Mouse (Mus musculus) kidney, postnatal 0 days (tissue): Measurements from ENCODE around the gene Spata31d1d. TPM values are rescaled to one million over a fixed set of nuclear protein-coding genes. Genes with fewer than 3 reads are reported as not detected.

Experiments used
- ATAC-seq: fragments of 200-750 bp; cut with Nextera tagmentation; replicated peaks from 2 replicates; pipeline ENCODE4 v1.8.0; 2017; ENCODE audit warnings: low read depth, moderate number of reproducible peaks, moderate TSS enrichment, moderate library complexity; ENCODE audit not compliant: low FRiP score
- DNase-seq: peaks from one replicate; pipeline ENCODE4 v3.0.0-alpha.2; 2016; ENCODE audit warnings: low spot score
- H3K27ac ChIP-seq: fragments of 300-500 bp; sonication (generic); 2 replicates; pipeline ENCODE4 v1.5.1; 2014; ENCODE audit warnings: mild to moderate bottlenecking
- H3K27me3 ChIP-seq: fragments of 300-500 bp; sonication (generic); 2 replicates; pipeline ENCODE4 v1.6.1; 2014; ENCODE audit warnings: low read length, mixed read lengths; ENCODE audit not compliant: insufficient read depth
- H3K36me3 ChIP-seq: fragments of 300-500 bp; sonication (generic); 2 replicates; pipeline ENCODE4 v1.6.1; 2014; ENCODE audit warnings: low read length, mixed read lengths; ENCODE audit not compliant: insufficient read depth
- H3K4me1 ChIP-seq: fragments of 300-500 bp; sonication (generic); replicated peaks from 2 replicates; pipeline ENCODE4 v1.6.1; 2014; ENCODE audit warnings: antibody characterized with exemption, low read length, mixed read lengths; ENCODE audit not compliant: insufficient read depth
- H3K4me2 ChIP-seq: fragments of 300-500 bp; sonication (generic); 2 replicates; pipeline ENCODE4 v1.6.1; 2014; ENCODE audit warnings: mild to moderate bottlenecking, low read length, moderate library complexity, mixed read lengths
- H3K4me3 ChIP-seq: fragments of 300-500 bp; sonication (generic); replicated peaks from 2 replicates; pipeline ENCODE4 v1.5.1; 2014; ENCODE audit warnings: low read depth, low read length
- H3K9ac ChIP-seq: fragments of 300-500 bp; sonication (generic); 2 replicates; pipeline ENCODE4 v1.6.1; 2014; ENCODE audit warnings: low read depth, low read length
- H3K9me3 ChIP-seq: fragments of 300-500 bp; sonication (generic); replicated peaks from 2 replicates; pipeline ENCODE4 v1.6.1; 2016; ENCODE audit warnings: low read length, inconsistent platforms, mixed read lengths
- CTCF ChIP-seq: IDR thresholded peaks from 2 replicates; pipeline ENCODE4 v1.5.1; 2016; ENCODE audit warnings: antibody characterized with exemption, low read depth, mild to moderate bottlenecking, moderate library complexity
- WGBS: fragments of 180-500 bp; shearing (Covaris S2); extraction: QIAGEN DNeasy Blood & Tissue Kit; methylation state at CpG from one replicate; pipeline ENCODE4 v1.1.7; 2014; 5-methylcytosine and 5-hydroxymethylcytosine counted together
- polyA plus RNA-seq: library from polyadenylated mRNA; unstranded; fragments of >200 nt; fragmentation: Nextera tagmentation; extraction: Ambion mirVana; gene quantifications from 2 replicates; pipeline ENCODE4 v1.2.1, GENCODE M21; 2015

Spata31d1d gene
- polyA plus RNA-seq, 1 experiment from 2014 or later = not detected

- Histone ChIP-seq H3K27me3 (no peaks in the 10 kb centered on the region), H3K36me3 (no peaks in the 10 kb centered on the region), H3K9me3 (no peaks in the 10 kb centered on the region), H3K4me3 (no peak overlapping the region), H3K27ac (no peak overlapping the region), H3K4me2 (no peak overlapping the region), H3K4me1 (no peaks in the 10 kb centered on the region), H3K9ac (no peak overlapping the region)
- no peak for DNase-seq
- WGBS = 74% methylated on average over 13 of the region's 13 CpGs
- no peak for TF ChIP-seq CTCF
- no peak for ATAC-seq
Observed at GRCm38 (mm10) chr13:59688338-59688770, 43.2 kb downstream of the Spata31d1d start.

- no peak overlapping the region for H3K4me3 ChIP-seq
- H3K36me3 ChIP-seq = no peaks in the 10 kb centered on the region
- no peaks in the 10 kb centered on the region for H3K9me3 ChIP-seq
- no peak for DNase-seq
- 79% methylated on average over 3 of the region's 3 CpGs for WGBS
- no peaks in the 10 kb centered on the region for H3K4me1 ChIP-seq
- no peak for ATAC-seq
- no peak overlapping the region for H3K9ac ChIP-seq
- H3K4me2 ChIP-seq = no peak overlapping the region
- TF ChIP-seq CTCF = no peak
- no peaks in the 10 kb centered on the region for H3K27me3 ChIP-seq
- H3K27ac ChIP-seq = no peak overlapping the region
Observed at GRCm38 (mm10) chr13:59685236-59685635, 46.3 kb downstream of the Spata31d1d start.

- Histone ChIP-seq H3K27me3 (no peaks in the 10 kb centered on the region), H3K4me2 (no peak overlapping the region), H3K27ac (no peak overlapping the region), H3K9ac (no peak overlapping the region), H3K4me3 (no peak overlapping the region), H3K36me3 (no peaks in the 10 kb centered on the region), H3K9me3 (no peaks in the 10 kb centered on the region), H3K4me1 (no peaks in the 10 kb centered on the region)
- TF ChIP-seq CTCF = no peak
- ATAC-seq (no peak), DNase-seq (peak; percentile 64)
- WGBS = 32% methylated on average over 7 of the region's 7 CpGs
Observed at GRCm38 (mm10) chr13:59682629-59683028, 48.9 kb downstream of the Spata31d1d start.

DNA sequence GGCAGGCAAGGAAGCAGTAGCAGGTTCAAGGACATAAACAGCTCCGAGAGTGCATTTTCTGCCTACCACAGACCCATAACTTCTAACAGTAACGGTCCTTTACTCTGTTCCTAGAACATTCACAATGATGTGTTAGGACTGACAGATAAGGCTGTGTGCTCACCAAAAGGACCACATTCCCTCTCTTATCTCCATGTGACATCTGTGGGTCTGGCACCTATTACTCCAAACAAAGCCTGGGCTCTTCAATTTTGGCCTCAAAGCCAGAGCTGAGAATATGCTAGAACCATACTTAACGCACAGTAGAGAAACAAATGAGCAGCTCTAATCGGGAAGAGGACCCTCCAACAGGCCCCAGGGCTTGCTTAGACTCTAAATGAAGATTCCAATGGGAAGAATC is 51.6 kb downstream of the Spata31d1d start:
- Histone ChIP-seq H3K36me3 (no peaks in the 10 kb centered on the region), H3K9ac (no peak overlapping the region), H3K4me3 (no peak overlapping the region), H3K4me2 (no peak overlapping the region), H3K9me3 (no peaks in the 10 kb centered on the region), H3K27ac (no peak overlapping the region), H3K27me3 (no peaks in the 10 kb centered on the region), H3K4me1 (no peaks in the 10 kb centered on the region)
- DNase-seq = no peak
- TF ChIP-seq CTCF = no peak
- WGBS = 66% methylated on average over 4 of the region's 4 CpGs
- ATAC-seq = no peak

GRCm38 (mm10) chr13:59679306-59679705 is 52.2 kb downstream of the Spata31d1d start:
- Histone ChIP-seq H3K36me3 (no peaks in the 10 kb centered on the region), H3K9me3 (no peaks in the 10 kb centered on the region), H3K27ac (no peak overlapping the region), H3K27me3 (no peaks in the 10 kb centered on the region), H3K4me1 (no peaks in the 10 kb centered on the region), H3K9ac (no peak overlapping the region), H3K4me3 (no peak overlapping the region), H3K4me2 (no peak overlapping the region)
- no peak for TF ChIP-seq CTCF
- WGBS = 30% methylated on average over 4 of the region's 4 CpGs
- ATAC-seq = no peak
- DNase-seq = no peak

DNA sequence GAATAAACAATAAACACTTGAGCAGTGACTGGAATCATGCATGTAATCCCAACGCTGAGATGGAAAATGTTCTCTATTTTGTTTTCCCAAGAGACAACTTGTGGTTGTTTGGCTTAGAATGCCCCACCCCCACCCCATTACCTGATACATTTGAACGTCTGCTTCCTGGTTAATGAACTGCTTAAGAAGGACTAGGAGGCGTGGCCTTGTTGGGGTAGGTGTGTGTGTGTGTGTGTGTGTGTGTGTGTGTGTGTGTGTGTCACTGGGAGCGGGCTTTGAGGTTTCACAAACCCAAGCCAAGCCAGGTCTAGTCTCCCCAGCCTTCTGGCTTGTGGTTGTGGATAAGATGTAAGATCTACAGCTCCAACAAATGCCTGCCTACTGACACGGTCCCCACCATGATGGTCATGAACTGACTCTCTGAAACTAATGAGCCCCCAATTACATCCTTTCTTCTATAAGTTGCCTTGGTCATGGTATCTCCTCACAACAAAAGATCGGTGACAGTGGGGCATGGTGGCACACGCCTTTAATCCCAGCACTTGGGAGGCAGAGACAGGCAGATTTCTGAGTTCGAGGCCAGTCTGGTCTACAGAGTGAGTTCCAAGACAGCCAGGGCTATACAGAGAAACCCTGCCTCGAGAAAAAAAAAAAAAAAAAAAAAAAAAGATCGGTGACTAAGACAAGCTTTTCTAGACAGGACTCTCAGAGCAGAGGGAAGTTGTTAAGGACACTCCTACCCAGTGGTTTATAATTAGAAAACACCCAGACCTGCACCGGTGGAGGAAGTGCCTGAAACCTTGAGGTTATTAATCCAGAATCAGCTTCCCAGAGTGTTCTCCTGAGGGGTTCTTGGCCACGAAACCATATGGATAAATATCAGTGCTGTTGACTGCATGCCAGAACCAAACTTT is 55.0 kb downstream of the Spata31d1d start:
- TF ChIP-seq CTCF = no peak
- no peak for ATAC-seq
- Histone ChIP-seq H3K27ac (no peak overlapping the region), H3K4me3 (no peak overlapping the region), H3K9ac (no peak overlapping the region), H3K4me1 (no peaks in the 10 kb centered on the region), H3K9me3 (no peaks in the 10 kb centered on the region), H3K4me2 (0 out of 2 replicates have a peak overlapping the region, but pooled peaks have one; percentile 94), H3K36me3 (no peaks in the 10 kb centered on the region), H3K27me3 (no peaks in the 10 kb centered on the region)
- DNase-seq = no peak
- 67% methylated on average over 12 of the region's 12 CpGs for WGBS

Other genes starting within 250 kb of the Spata31d1d start
- gene Agtpbp1, start 146.5 kb downstream of the Spata31d1d start, polyA plus RNA-seq = 10.1 and 13.9 TPM in 2 replicates
- 87.2 and 91.9 TPM in 2 replicates for gene Naa35, start 146.5 kb downstream of the Spata31d1d start, polyA plus RNA-seq
- 22.9 and 23.0 TPM in 2 replicates for gene Golm1, start 55.9 kb downstream of the Spata31d1d start, polyA plus RNA-seq
- not detected in 2 replicates for gene 4921517D22Rik, start 37.6 kb downstream of the Spata31d1d start, polyA plus RNA-seq
- 0.19 TPM in 1 of 2 replicates, not detected in the other for gene Spata31d1a, start 21.4 kb downstream of the Spata31d1d start, polyA plus RNA-seq
- not detected in 2 replicates for gene Spata31d1b, start 19.5 kb downstream of the Spata31d1d start, polyA plus RNA-seq
- gene 1700014D04Rik, start 15.0 kb upstream of the Spata31d1d start, polyA plus RNA-seq = not detected in 2 replicates
- 148 and 153 TPM in 2 replicates for gene Isca1, start 38.1 kb upstream of the Spata31d1d start, polyA plus RNA-seq
- gene Gm49354, start 50.5 kb upstream of the Spata31d1d start, polyA plus RNA-seq = not detected in 2 replicates
- gene Tut7, start 91.4 kb upstream of the Spata31d1d start, polyA plus RNA-seq = 34.7 and 38.7 TPM in 2 replicates